Mouse (Mus musculus): Measurements from ENCODE around the gene Heatr6. TPM values are rescaled to one million over a fixed set of nuclear protein-coding genes. Genes with fewer than 3 reads are reported as not detected.

The Heatr6 gene
- polyA plus RNA-seq, 1 experiment: 17.4 TPM

DNA sequence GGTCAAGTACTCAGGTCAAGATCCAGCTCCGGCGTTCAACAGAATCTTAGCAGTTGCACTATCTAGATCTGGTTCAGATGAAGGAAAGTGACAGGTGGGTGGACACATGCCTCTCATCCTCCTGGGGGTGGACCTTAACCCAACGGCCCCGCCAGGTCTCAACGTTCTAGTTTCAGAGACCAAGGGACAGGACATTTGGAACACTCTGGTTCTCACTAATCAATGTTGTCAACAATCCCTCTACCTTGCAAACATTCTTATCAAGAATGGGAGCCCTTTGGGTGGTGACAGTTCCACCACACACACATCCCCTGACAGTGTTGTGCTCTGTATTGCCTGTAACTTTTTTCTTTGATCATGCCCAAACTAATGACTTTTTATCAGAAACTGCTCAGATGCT, 11.7 kb upstream of the Heatr6 start:
- Histone ChIP-seq H3K27me3 (ENCODE audit: control insufficient read depth, insufficient read depth, low read length) (no peaks in the 10 kb centered on the region), H3K4me3 (replicated peaks; ENCODE audit: insufficient read depth, low read depth, low read length) (no peak overlapping the region), H3K27ac (ENCODE audit: insufficient read depth, low read length) (no peak overlapping the region), H3K4me1 (ENCODE audit: control insufficient read depth, insufficient read depth, low read length) (no peaks in the 10 kb centered on the region)
- DNase-seq: no peak
- no peak for TF ChIP-seq CTCF (IDR thresholded peaks at IDR 0.05; ENCODE audit: borderline replicate concordance, insufficient read depth, low read depth, low read length)
- no peak for TF ChIP-seq POLR2A (IDR thresholded peaks at IDR 0.05; ENCODE audit: borderline replicate concordance, insufficient read depth, low read length)
- WGBS: 76% methylated on average over 5 of the region's 5 CpGs

DNA sequence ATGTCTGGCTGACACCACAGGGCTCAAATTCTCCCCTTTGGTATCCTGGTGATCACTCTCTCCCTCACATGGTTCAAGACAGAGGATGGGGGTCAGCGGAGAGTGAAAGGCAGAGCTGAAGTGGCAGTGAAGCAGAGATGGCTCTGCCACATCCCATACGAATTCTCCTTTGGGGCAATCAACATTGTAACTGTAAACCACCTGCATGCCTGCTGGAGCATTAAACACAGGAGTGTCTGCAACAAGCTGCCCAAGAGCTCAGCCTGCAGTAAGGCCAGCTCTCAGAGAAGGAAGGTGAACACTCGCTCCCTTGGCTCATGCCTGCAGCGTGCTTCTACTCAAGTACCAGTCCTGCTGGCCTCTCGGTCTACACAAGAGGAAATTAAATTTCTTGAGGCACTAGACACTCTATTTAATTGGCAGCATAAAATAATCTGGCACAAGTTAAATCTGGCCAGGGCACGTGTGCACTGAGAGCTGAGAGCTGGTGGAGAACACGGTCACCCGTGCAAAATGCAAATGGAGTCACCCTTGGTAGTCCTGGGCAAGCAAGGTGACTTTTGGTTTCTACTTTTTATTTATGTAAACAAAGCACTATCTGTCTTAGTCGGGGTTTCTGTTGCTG, 10.7 kb upstream of the Heatr6 start:
- 39% methylated on average over 9 of the region's 9 CpGs for WGBS
- TF ChIP-seq POLR2A (IDR thresholded peaks at IDR 0.05; ENCODE audit: borderline replicate concordance, insufficient read depth, low read length) (no peak), CTCF (IDR thresholded peaks at IDR 0.05; ENCODE audit: borderline replicate concordance, insufficient read depth, low read depth, low read length) (no peak)

DNA sequence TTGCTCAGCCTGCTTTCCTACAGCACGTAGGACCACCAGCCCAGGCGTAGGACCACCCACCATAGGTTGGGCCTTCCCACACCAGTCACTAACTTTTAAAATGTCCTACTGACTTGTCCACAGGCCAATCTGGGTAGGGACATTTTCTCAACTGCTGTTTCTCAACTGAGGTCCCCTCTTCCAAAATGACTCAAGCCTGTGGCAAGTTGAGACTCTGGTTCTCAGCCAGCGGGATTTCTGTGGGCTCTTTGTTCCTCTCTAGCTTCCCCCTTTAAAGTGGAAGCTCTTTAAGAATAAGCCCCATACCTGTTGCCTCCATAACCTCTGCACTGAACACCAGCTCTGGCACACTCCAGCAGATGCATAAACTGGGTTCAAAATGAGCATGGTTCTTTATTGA, 10.0 kb upstream of the Heatr6 start:
- DNase-seq: no peak
- H3K27me3 ChIP-seq (ENCODE audit: control insufficient read depth, insufficient read depth, low read length): no peaks in the 10 kb centered on the region
- WGBS: 76% methylated on average over 3 of the region's 3 CpGs
- no peak overlapping the region for H3K27ac ChIP-seq (ENCODE audit: insufficient read depth, low read length)
- no peak overlapping the region for H3K4me3 ChIP-seq (replicated peaks; ENCODE audit: insufficient read depth, low read depth, low read length)
- H3K4me1 ChIP-seq (ENCODE audit: control insufficient read depth, insufficient read depth, low read length): no peaks in the 10 kb centered on the region
- TF ChIP-seq CTCF (IDR thresholded peaks at IDR 0.05; ENCODE audit: borderline replicate concordance, insufficient read depth, low read depth, low read length) (no peak), POLR2A (IDR thresholded peaks at IDR 0.05; ENCODE audit: borderline replicate concordance, insufficient read depth, low read length) (no peak)

More for the DNA sequence above, 10.7 kb upstream of the Heatr6 start:
- no peaks in the 10 kb centered on the region for H3K27me3 ChIP-seq (ENCODE audit: control insufficient read depth, insufficient read depth, low read length)
- no peak overlapping the region for H3K27ac ChIP-seq (ENCODE audit: insufficient read depth, low read length)
- no peaks in the 10 kb centered on the region for H3K4me1 ChIP-seq (ENCODE audit: control insufficient read depth, insufficient read depth, low read length)
- DNase-seq: no peak
- no peak overlapping the region for H3K4me3 ChIP-seq (replicated peaks; ENCODE audit: insufficient read depth, low read depth, low read length)

DNA sequence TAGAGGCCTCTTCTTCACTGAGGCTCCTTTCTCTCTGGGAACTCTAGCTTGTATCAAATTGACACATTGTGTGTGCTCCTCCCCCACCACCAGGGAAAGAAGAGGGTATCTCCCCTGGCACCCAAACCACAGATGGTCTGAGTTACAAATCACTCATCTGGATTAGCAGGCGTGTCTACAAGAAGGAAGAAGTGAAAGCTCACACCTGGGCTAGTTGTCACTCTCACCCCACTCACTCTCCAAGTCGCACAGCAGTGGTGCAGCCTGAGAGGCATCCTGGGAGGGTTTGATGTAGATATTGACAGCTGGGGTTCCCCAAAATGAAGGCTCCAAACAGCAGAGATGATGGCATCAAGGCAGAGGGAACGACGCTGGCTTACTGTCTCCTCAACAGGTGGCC, 7.3 kb upstream of the Heatr6 start:
- H3K4me3 ChIP-seq (replicated peaks; ENCODE audit: insufficient read depth, low read depth, low read length): no peak overlapping the region
- H3K4me1 ChIP-seq (ENCODE audit: control insufficient read depth, insufficient read depth, low read length): no peaks in the 10 kb centered on the region
- DNase-seq: no peak
- no peak overlapping the region for H3K27ac ChIP-seq (ENCODE audit: insufficient read depth, low read length)
- 31% methylated on average over 4 of the region's 4 CpGs for WGBS
- TF ChIP-seq CTCF (IDR thresholded peaks at IDR 0.05; ENCODE audit: borderline replicate concordance, insufficient read depth, low read depth, low read length) (no peak), POLR2A (IDR thresholded peaks at IDR 0.05; ENCODE audit: borderline replicate concordance, insufficient read depth, low read length) (no peak)
- no peaks in the 10 kb centered on the region for H3K27me3 ChIP-seq (ENCODE audit: control insufficient read depth, insufficient read depth, low read length)

DNA sequence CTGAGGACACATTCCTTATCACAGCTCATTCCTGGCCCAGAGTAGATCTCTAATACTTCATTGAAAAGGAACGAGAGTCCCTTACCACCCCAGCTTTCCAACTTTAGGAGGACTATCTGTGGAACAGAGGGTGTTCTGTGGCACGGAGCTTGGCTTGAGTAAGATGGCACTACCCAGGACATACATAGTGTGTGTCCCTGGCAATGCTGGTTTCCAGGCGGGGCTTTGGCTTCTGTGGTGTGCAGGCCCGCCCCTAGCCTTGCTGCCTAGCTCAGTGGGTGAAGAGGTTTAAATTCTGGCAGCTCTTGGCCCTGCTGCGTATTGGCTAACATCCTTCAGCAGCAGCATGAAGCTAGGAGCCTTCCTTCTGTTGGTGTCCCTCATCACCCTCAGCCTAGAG, 6.8 kb upstream of the Heatr6 start, which contains the start of gene Wfdc21:
Wfdc21 (plus strand) TSS at position 260 of the 400 bp plus-strand sequence.
- WGBS: 23% methylated on average over 5 of the region's 5 CpGs
- H3K4me3 ChIP-seq (replicated peaks; ENCODE audit: insufficient read depth, low read depth, low read length): no peak within 1 kb of the TSS
- H3K4me1 ChIP-seq (ENCODE audit: control insufficient read depth, insufficient read depth, low read length): no peaks in the 10 kb centered on the region
- no peak for DNase-seq
- H3K27ac ChIP-seq (ENCODE audit: insufficient read depth, low read length): no peak within 1 kb of the TSS
- H3K27me3 ChIP-seq (ENCODE audit: control insufficient read depth, insufficient read depth, low read length): no peaks in the 10 kb centered on the region
- TF ChIP-seq CTCF (IDR thresholded peaks at IDR 0.05; ENCODE audit: borderline replicate concordance, insufficient read depth, low read depth, low read length) (no peak), POLR2A (IDR thresholded peaks at IDR 0.05; ENCODE audit: borderline replicate concordance, insufficient read depth, low read length) (no peak)

DNA sequence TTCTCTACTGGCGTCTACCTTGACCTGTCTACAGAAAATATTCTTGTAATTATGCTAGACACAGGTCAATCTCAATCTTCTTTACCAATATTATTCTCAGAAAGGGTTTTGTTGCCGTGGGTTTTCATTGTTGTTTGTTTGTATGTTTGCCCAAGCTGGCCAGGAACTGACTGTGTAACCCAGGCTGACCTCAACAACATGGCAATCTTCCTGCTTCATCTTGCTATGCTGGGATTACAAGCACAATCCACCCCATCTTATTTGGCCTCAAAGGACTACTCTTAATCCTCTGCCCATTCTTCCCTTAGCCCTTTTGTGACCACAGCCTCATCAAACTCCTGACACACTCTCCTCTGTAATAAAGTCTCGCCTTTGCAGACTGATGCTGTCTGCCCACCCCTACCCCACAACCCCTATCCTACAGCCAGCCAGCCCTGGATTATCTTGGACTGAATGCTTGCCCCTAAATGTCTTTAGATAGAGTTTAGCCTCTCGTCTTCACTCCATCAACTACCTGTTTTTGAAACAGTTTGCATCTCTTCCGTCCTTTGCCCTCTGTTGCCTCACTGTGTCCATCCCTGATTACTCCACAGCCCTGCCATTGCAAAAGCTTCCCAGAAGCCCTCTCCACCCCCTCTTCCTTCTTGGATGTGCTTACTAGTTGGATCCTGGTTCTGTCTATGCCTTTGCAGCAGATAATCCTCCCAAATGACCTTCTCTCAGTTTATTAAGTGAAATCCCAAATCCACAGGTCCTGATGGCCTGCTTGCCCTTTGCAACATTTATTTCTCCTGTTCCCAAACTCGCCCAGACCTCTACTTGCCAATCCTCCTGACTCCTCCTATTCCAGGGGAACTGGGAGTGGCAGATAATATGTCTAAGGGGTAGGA, 5.9 kb upstream of the Heatr6 start:
- DNase-seq: no peak
- WGBS: 65% methylated on average over 6 of the region's 6 CpGs
- Histone ChIP-seq H3K4me1 (ENCODE audit: control insufficient read depth, insufficient read depth, low read length) (no peaks in the 10 kb centered on the region), H3K4me3 (replicated peaks; ENCODE audit: insufficient read depth, low read depth, low read length) (no peak overlapping the region), H3K27ac (ENCODE audit: insufficient read depth, low read length) (no peak overlapping the region), H3K27me3 (ENCODE audit: control insufficient read depth, insufficient read depth, low read length) (no peaks in the 10 kb centered on the region)
- TF ChIP-seq CTCF (IDR thresholded peaks at IDR 0.05; ENCODE audit: borderline replicate concordance, insufficient read depth, low read depth, low read length) (no peak), POLR2A (IDR thresholded peaks at IDR 0.05; ENCODE audit: borderline replicate concordance, insufficient read depth, low read length) (no peak)

DNA sequence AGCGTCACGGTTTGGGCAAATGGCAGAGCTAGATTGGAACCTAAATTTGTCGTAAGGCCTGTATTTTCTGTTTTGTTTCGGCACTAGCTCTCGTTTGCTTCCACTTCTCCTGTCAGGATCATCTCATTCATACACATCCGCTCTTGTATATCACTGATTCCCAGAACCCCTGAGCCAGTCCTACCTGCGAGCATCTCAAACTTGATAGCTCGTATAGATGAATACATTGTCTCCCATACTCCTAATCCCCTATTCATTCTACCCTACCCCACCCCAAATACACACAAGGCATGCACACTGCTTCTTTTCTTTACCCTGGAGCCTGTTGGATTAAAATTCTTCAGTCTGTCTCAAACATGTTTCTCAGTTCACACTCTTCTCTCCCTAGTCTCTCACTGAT, 731 bp downstream of the Heatr6 start:
- peak overlapping the region; percentile 99 for H3K4me3 ChIP-seq (replicated peaks; ENCODE audit: insufficient read depth, low read depth, low read length)
- H3K27me3 ChIP-seq (ENCODE audit: control insufficient read depth, insufficient read depth, low read length): no peaks in the 10 kb centered on the region
- no peaks in the 10 kb centered on the region for H3K4me1 ChIP-seq (ENCODE audit: control insufficient read depth, insufficient read depth, low read length)
- WGBS: 3% methylated on average over 8 of the region's 8 CpGs
- peak overlapping the region; percentile 93 for H3K27ac ChIP-seq (ENCODE audit: insufficient read depth, low read length)
- no peak for TF ChIP-seq CTCF (IDR thresholded peaks at IDR 0.05; ENCODE audit: borderline replicate concordance, insufficient read depth, low read depth, low read length)
- no peak for DNase-seq

DNA sequence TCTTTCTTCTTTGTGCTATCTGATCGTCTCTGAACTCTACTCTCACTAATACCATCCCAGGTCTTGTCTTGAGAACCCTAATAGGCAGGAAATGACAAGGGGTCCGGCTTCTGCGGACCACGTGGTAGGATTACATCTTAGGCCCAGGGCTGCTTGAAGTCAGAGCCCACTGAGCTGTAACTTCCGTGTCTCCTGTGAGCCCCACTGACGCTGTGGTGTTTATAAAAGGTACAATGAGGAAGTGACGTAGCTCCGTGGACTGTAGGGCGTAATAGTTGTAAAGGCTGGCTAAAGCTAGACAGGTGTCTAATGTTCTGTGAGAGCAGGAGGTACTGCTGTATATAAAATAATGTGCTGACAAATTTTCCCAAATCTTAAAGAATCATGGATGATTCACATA, 13.8 kb downstream of the Heatr6 start:
- Histone ChIP-seq H3K4me1 (ENCODE audit: control insufficient read depth, insufficient read depth, low read length) (no peaks in the 10 kb centered on the region), H3K4me3 (replicated peaks; ENCODE audit: insufficient read depth, low read depth, low read length) (no peak overlapping the region), H3K27ac (ENCODE audit: insufficient read depth, low read length) (no peak overlapping the region), H3K27me3 (ENCODE audit: control insufficient read depth, insufficient read depth, low read length) (no peaks in the 10 kb centered on the region)
- TF ChIP-seq CTCF (IDR thresholded peaks at IDR 0.05; ENCODE audit: borderline replicate concordance, insufficient read depth, low read depth, low read length) (no peak), POLR2A (IDR thresholded peaks at IDR 0.05; ENCODE audit: borderline replicate concordance, insufficient read depth, low read length) (no peak)
- DNase-seq: no peak
- 90% methylated on average over 9 of the region's 9 CpGs for WGBS
